Mouse (Mus musculus) monocyte, adult 5-6 weeks (primary cell): ENCODE measurements around the gene Ndufb4. TPM values are rescaled to one million over a fixed set of nuclear protein-coding genes. Genes with fewer than 3 reads are reported as not detected.

Experiments used
- ATAC-seq: fragments of 153-309, 156-312 bp; replicated peaks from 2 replicates; pipeline ENCODE4 v1.8.0; 2017; ENCODE audit warnings: mild to moderate bottlenecking; ENCODE audit not compliant: low TSS enrichment, insufficient number of reproducible peaks, severe bottlenecking, poor library complexity, low FRiP score
- total RNA-seq: library from RNA; stranded (forward); fragments of 200-1000, 200-491, 200-594 nt; gene quantifications from 3 replicates; pipeline ENCODE4 v1.2.3, GENCODE M21; 2017

Ndufb4 gene
- total RNA-seq, 1 experiment from 2014 or later = 8.2 TPM

GRCm38 (mm10) chr16:37603431-37603830, 50.8 kb downstream of the Ndufb4 start:
- no peak for ATAC-seq

- no peak for ATAC-seq
These were observed 54.9 kb downstream of the Ndufb4 start for GRCm38 (mm10) chr16:37599326-37599725.

- no peak for ATAC-seq
These were observed 55.8 kb downstream of the Ndufb4 start for GRCm38 (mm10) chr16:37598463-37598862.

GRCm38 (mm10) chr16:37597412-37597811, 56.8 kb downstream of the Ndufb4 start:
- no peak for ATAC-seq

Other genes starting within 250 kb of the Ndufb4 start
- gene Gtf2e1, start 114.7 kb downstream of the Ndufb4 start, total RNA-seq = 16.3 to 20.1 TPM (median 18.8 TPM) in 3 replicates
- 5.7 to 12.0 TPM (median 7.3 TPM) in 3 replicates for gene Rabl3, start 114.6 kb downstream of the Ndufb4 start, total RNA-seq
- gene Hgd, start 74.3 kb downstream of the Ndufb4 start, total RNA-seq = not detected in 3 replicates
- gene Fstl1, start 122.4 kb upstream of the Ndufb4 start, total RNA-seq = 0.68 TPM in 1 of 3 replicates, not detected in the others
- gene Gm36028, start 206.7 kb upstream of the Ndufb4 start, total RNA-seq = not detected in 3 replicates
- 18.5 to 20.5 TPM (median 19.4 TPM) in 3 replicates for gene Lrrc58, start 213.9 kb upstream of the Ndufb4 start, total RNA-seq